Mouse (Mus musculus): ENCODE measurements around the gene Rnf126. TPM values are rescaled to one million over a fixed set of nuclear protein-coding genes. Genes with fewer than 3 reads are reported as not detected.

Gene Rnf126
- polyA plus RNA-seq, 1 experiment from 2014 or later, result 118 TPM

DNA sequence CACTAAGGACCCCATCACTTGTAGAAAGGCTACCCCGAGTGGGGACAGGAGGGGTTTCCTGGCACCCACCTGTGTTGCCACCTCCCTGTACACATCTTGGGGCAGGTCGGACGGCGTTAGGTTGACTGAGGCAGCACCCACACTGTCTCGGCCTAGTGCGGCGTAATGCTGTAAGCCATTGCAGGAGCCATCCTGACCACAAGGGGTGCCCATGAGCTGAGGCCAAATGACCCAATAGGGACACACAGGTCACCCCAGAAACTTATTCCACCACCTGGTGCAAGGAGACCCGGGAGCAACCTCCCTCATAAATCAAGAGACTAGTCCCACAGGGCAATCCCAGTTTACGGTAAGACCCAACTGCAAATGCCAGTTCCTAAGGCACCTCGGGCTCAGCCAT is 28.5 kb downstream of the Rnf126 start:
- Histone ChIP-seq H3K27ac (ENCODE audit: low read depth, low read length) (no peak overlapping the region), H3K36me3 (ENCODE audit: control insufficient read depth, insufficient read depth, low read length) (peaks cover 40% of the 10 kb centered on the region), H3K4me3 (ENCODE audit: low read depth, low read length) (no peak overlapping the region), H3K27me3 (ENCODE audit: control insufficient read depth, insufficient read depth, low read length) (peaks cover 2% of the 10 kb centered on the region; the same call in 1 of the 2 replicates), H3K9me3 (ENCODE audit: control insufficient read depth, low read length) (peaks cover 7% of the 10 kb centered on the region; the same call in 1 of the 2 replicates), H3K4me1 (replicated peaks; ENCODE audit: control insufficient read depth, insufficient read depth, low read length) (no peaks in the 10 kb centered on the region), H3K4me2 (ENCODE audit: low read depth, low read length, severe bottlenecking) (no peak overlapping the region), H3K9ac (ENCODE audit: low read length) (no peak overlapping the region)
- DNase-seq (ENCODE audit: low spot score) (no peak), ATAC-seq (replicated peaks; ENCODE audit: low FRiP score) (no peak)
- 84% methylated on average over 10 of the region's 10 CpGs for WGBS

- DNase-seq (ENCODE audit: low spot score) (no peak), ATAC-seq (replicated peaks; ENCODE audit: low FRiP score) (no peak)
- Histone ChIP-seq H3K4me3 (ENCODE audit: low read depth, low read length) (no peak overlapping the region), H3K27me3 (ENCODE audit: control insufficient read depth, insufficient read depth, low read length) (peaks cover 2% of the 10 kb centered on the region; the same call in 1 of the 2 replicates), H3K36me3 (ENCODE audit: control insufficient read depth, insufficient read depth, low read length) (peaks cover 40% of the 10 kb centered on the region), H3K4me1 (replicated peaks; ENCODE audit: control insufficient read depth, insufficient read depth, low read length) (no peaks in the 10 kb centered on the region), H3K9ac (ENCODE audit: low read length) (no peak overlapping the region), H3K9me3 (ENCODE audit: control insufficient read depth, low read length) (peaks cover 7% of the 10 kb centered on the region; the same call in 1 of the 2 replicates), H3K27ac (ENCODE audit: low read depth, low read length) (no peak overlapping the region), H3K4me2 (ENCODE audit: low read depth, low read length, severe bottlenecking) (no peak overlapping the region)
- 94% methylated on average over 14 of the region's 14 CpGs for whole genome bisulfite sequencing
Observed at GRCm38 (mm10) chr10:79736706-79737105, 30.0 kb downstream of the Rnf126 start.

DNA sequence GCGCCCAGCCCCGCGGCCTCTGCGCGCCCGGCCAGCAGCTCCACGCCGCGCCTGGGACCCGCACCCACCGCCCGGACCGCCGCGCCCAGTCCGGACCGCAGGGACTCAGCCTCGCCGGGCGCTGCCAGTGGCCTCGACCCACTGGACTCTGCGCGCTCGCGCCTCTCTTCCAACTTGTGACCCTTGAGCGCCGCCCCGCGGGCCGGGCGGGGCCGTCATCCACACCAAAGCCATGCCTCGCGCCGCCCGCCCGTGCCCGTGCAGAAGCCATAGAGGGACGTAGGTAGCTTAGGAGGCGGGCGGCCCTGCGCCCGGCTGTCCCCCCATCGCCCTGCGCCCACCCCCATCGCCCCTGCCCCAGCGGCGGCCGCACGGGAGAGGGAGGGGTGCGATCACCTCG is 31.4 kb downstream of the Rnf126 start:
- ATAC-seq (replicated peaks; ENCODE audit: low FRiP score), result no peak
- 27% methylated on average over 50 of the region's 52 CpGs for WGBS
- no peak overlapping the region for H3K4me3 ChIP-seq (ENCODE audit: low read depth, low read length)
- no peaks in the 10 kb centered on the region for H3K4me1 ChIP-seq (replicated peaks; ENCODE audit: control insufficient read depth, insufficient read depth, low read length)
- no peak overlapping the region for H3K9ac ChIP-seq (ENCODE audit: low read length)
- peaks cover 2% of the 10 kb centered on the region; the same call in 1 of the 2 replicates for H3K27me3 ChIP-seq (ENCODE audit: control insufficient read depth, insufficient read depth, low read length)
- H3K36me3 ChIP-seq (ENCODE audit: control insufficient read depth, insufficient read depth, low read length), result peaks cover 34% of the 10 kb centered on the region
- DNase-seq (ENCODE audit: low spot score), result no peak
- no peak overlapping the region for H3K4me2 ChIP-seq (ENCODE audit: low read depth, low read length, severe bottlenecking)
- peaks cover 7% of the 10 kb centered on the region; the same call in 1 of the 2 replicates for H3K9me3 ChIP-seq (ENCODE audit: control insufficient read depth, low read length)
- no peak overlapping the region for H3K27ac ChIP-seq (ENCODE audit: low read depth, low read length)

- Histone ChIP-seq H3K9ac (ENCODE audit: low read length) (no peak overlapping the region), H3K27ac (ENCODE audit: low read depth, low read length) (no peak overlapping the region), H3K27me3 (ENCODE audit: control insufficient read depth, insufficient read depth, low read length) (peaks cover 2% of the 10 kb centered on the region; the same call in 1 of the 2 replicates), H3K4me1 (replicated peaks; ENCODE audit: control insufficient read depth, insufficient read depth, low read length) (no peaks in the 10 kb centered on the region), H3K4me2 (ENCODE audit: low read depth, low read length, severe bottlenecking) (no peak overlapping the region), H3K4me3 (ENCODE audit: low read depth, low read length) (no peak overlapping the region), H3K9me3 (ENCODE audit: control insufficient read depth, low read length) (peaks cover 2% of the 10 kb centered on the region; the same call in 1 of the 2 replicates), H3K36me3 (ENCODE audit: control insufficient read depth, insufficient read depth, low read length) (peaks cover 19% of the 10 kb centered on the region)
- 96% methylated on average over 15 of the region's 15 CpGs for WGBS
- ATAC-seq (replicated peaks; ENCODE audit: low FRiP score) (no peak), DNase-seq (ENCODE audit: low spot score) (no peak)
Observed at GRCm38 (mm10) chr10:79733847-79734246, 32.9 kb downstream of the Rnf126 start.

- ATAC-seq (replicated peaks; ENCODE audit: low FRiP score) (no peak), DNase-seq (ENCODE audit: low spot score) (no peak)
- WGBS, result 100% methylated on average over 1 of the region's 1 CpGs
- Histone ChIP-seq H3K36me3 (ENCODE audit: control insufficient read depth, insufficient read depth, low read length) (peaks cover 7% of the 10 kb centered on the region), H3K9me3 (ENCODE audit: control insufficient read depth, low read length) (no peaks in the 10 kb centered on the region), H3K4me1 (replicated peaks; ENCODE audit: control insufficient read depth, insufficient read depth, low read length) (no peaks in the 10 kb centered on the region), H3K4me2 (ENCODE audit: low read depth, low read length, severe bottlenecking) (no peak overlapping the region), H3K4me3 (ENCODE audit: low read depth, low read length) (no peak overlapping the region), H3K9ac (ENCODE audit: low read length) (no peak overlapping the region), H3K27ac (ENCODE audit: low read depth, low read length) (no peak overlapping the region), H3K27me3 (ENCODE audit: control insufficient read depth, insufficient read depth, low read length) (peaks cover 2% of the 10 kb centered on the region; the same call in 1 of the 2 replicates)
Observed at GRCm38 (mm10) chr10:79732500-79732899, 34.3 kb downstream of the Rnf126 start.

- no peak for ATAC-seq (replicated peaks; ENCODE audit: low FRiP score)
- no peak overlapping the region for H3K9ac ChIP-seq (ENCODE audit: low read length)
- H3K4me2 ChIP-seq (ENCODE audit: low read depth, low read length, severe bottlenecking), result no peak overlapping the region
- H3K4me3 ChIP-seq (ENCODE audit: low read depth, low read length), result no peak overlapping the region
- no peak overlapping the region for H3K27ac ChIP-seq (ENCODE audit: low read depth, low read length)
- no peaks in the 10 kb centered on the region for H3K27me3 ChIP-seq (ENCODE audit: control insufficient read depth, insufficient read depth, low read length)
- DNase-seq (ENCODE audit: low spot score), result no peak
- 90% methylated on average over 13 of the region's 13 CpGs for WGBS
- H3K36me3 ChIP-seq (ENCODE audit: control insufficient read depth, insufficient read depth, low read length), result no peaks in the 10 kb centered on the region
- H3K9me3 ChIP-seq (ENCODE audit: control insufficient read depth, low read length), result no peaks in the 10 kb centered on the region
- no peaks in the 10 kb centered on the region for H3K4me1 ChIP-seq (replicated peaks; ENCODE audit: control insufficient read depth, insufficient read depth, low read length)
Observed at GRCm38 (mm10) chr10:79729357-79729965, 37.3 kb downstream of the Rnf126 start.

DNA sequence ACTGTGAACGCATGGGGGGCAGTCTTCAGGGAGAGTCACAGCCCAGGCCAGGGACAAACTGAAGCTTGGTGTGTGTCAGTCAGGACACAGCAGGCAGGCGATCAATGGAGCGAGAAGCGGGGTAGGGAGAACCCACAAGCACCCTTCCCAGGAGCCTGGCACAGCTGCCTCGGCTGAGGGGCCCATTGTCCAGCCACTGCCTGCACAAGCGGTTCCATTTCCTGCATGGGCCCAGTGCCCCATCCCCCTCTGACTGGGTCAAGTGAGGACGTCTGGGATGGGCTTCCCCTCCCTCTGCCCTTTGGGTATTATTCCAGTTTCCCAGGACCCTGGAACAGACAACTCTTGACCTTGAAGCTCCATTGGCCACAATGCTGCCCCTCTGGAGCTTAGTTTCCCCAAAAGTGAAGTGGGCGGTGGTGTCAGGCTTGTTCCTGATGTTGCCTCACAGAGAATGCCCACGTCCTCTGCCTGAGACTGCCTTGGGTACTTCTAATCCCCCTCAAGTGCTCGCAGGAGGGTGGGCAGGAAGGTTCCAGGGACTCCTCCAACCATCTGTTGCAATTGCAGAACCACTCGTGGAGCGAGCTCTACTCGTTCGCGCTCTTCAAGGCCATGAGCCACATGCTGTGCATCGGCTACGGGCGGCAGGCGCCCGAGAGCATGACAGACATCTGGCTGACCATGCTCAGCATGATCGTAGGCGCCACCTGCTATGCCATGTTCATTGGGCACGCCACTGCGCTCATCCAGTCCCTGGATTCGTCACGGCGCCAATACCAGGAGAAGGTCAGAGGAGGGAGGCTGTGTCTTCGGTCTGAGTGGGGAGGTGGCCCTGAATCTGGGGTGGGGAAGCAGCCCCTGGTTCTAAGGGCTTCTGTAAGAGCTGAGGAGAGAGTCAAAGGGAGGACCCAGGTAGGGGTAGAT is 38.2 kb downstream of the Rnf126 start:
- no peaks in the 10 kb centered on the region for H3K4me1 ChIP-seq (replicated peaks; ENCODE audit: control insufficient read depth, insufficient read depth, low read length)
- ATAC-seq (replicated peaks; ENCODE audit: low FRiP score), result no peak
- no peaks in the 10 kb centered on the region for H3K9me3 ChIP-seq (ENCODE audit: control insufficient read depth, low read length)
- H3K36me3 ChIP-seq (ENCODE audit: control insufficient read depth, insufficient read depth, low read length), result no peaks in the 10 kb centered on the region
- H3K4me3 ChIP-seq (ENCODE audit: low read depth, low read length), result no peak overlapping the region
- no peaks in the 10 kb centered on the region for H3K27me3 ChIP-seq (ENCODE audit: control insufficient read depth, insufficient read depth, low read length)
- H3K9ac ChIP-seq (ENCODE audit: low read length), result no peak overlapping the region
- DNase-seq (ENCODE audit: low spot score), result no peak
- no peak overlapping the region for H3K4me2 ChIP-seq (ENCODE audit: low read depth, low read length, severe bottlenecking)
- no peak overlapping the region for H3K27ac ChIP-seq (ENCODE audit: low read depth, low read length)
- 80% methylated on average over 28 of the region's 28 CpGs for WGBS

- DNase-seq (ENCODE audit: low spot score), result peak; percentile 74
Observed at GRCm38 (mm10) chr10:79726090-79726489, 40.7 kb downstream of the Rnf126 start.

More at GRCm38 (mm10) chr10:79726090-79726489, 40.7 kb downstream of the Rnf126 start:
- no peak overlapping the region for H3K27ac ChIP-seq (ENCODE audit: low read depth, low read length)
- H3K4me1 ChIP-seq (replicated peaks; ENCODE audit: control insufficient read depth, insufficient read depth, low read length), result no peaks in the 10 kb centered on the region
- H3K4me3 ChIP-seq (ENCODE audit: low read depth, low read length), result no peak overlapping the region
- no peak overlapping the region for H3K4me2 ChIP-seq (ENCODE audit: low read depth, low read length, severe bottlenecking)
- no peaks in the 10 kb centered on the region for H3K9me3 ChIP-seq (ENCODE audit: control insufficient read depth, low read length)
- ATAC-seq (replicated peaks; ENCODE audit: low FRiP score), result no peak
- no peaks in the 10 kb centered on the region for H3K36me3 ChIP-seq (ENCODE audit: control insufficient read depth, insufficient read depth, low read length)
- 30% methylated on average over 11 of the region's 11 CpGs for WGBS
- no peaks in the 10 kb centered on the region for H3K27me3 ChIP-seq (ENCODE audit: control insufficient read depth, insufficient read depth, low read length)
- H3K9ac ChIP-seq (ENCODE audit: low read length), result no peak overlapping the region

All from forebrain, embryonic 11.5 days (tissue).